Mouse (Mus musculus) spleen, adult 2 months (tissue): ENCODE results near the gene Rapgef2. TPM values are rescaled to one million over a fixed set of nuclear protein-coding genes. Genes with fewer than 3 reads are reported as not detected.

Experiments
- DNase-seq, 2 experiments: peaks; one replicate each; pipeline versions ENCODE4 v3.0.0 to v3.0.0-alpha.2; 2012 to 2021; ENCODE audit warnings: low spot score in 2 of 2, low read depth in 1 of 2
- H3K27ac ChIP-seq: fragments of 200-500 bp; 2 replicates; pipeline ENCODE4 v1.5.1; 2012; ENCODE audit warnings: low read length, inconsistent platforms; ENCODE audit not compliant: insufficient read depth
- H3K27me3 ChIP-seq: fragments of 200-500 bp; 2 replicates; pipeline ENCODE4 v1.6.1; 2012; ENCODE audit warnings: mild to moderate bottlenecking, moderate library complexity, low read length, inconsistent platforms; ENCODE audit not compliant: control insufficient read depth, insufficient read depth
- H3K36me3 ChIP-seq: fragments of 200-500 bp; 2 replicates; pipeline ENCODE4 v1.6.1; 2012; ENCODE audit warnings: mild to moderate bottlenecking, low read length, inconsistent platforms; ENCODE audit not compliant: control insufficient read depth, insufficient read depth
- H3K4me1 ChIP-seq: fragments of 200-500 bp; 2 replicates; pipeline ENCODE4 v1.6.1; 2011; ENCODE audit warnings: inconsistent platforms; ENCODE audit not compliant: control insufficient read depth, insufficient read depth, insufficient read length
- H3K4me3 ChIP-seq: fragments of 200-500 bp; 2 replicates; pipeline ENCODE4 v1.5.1; 2011; ENCODE audit warnings: mild to moderate bottlenecking, inconsistent platforms; ENCODE audit not compliant: insufficient read depth, insufficient read length; ENCODE audit errors: extremely low read depth
- CTCF ChIP-seq: fragments of 200-500 bp; IDR thresholded peaks from 2 replicates; pipeline ENCODE4 v1.5.1; 2011; ENCODE audit warnings: mild to moderate bottlenecking, inconsistent platforms; ENCODE audit not compliant: insufficient read depth, insufficient read length, insufficient replicate concordance; ENCODE audit errors: extremely low read depth
- POLR2A ChIP-seq: fragments of 200-500 bp; IDR thresholded peaks from 2 replicates; pipeline ENCODE4 v1.6.1; 2011; ENCODE audit warnings: low read depth, low read length, inconsistent platforms
- WGBS: fragments of 180-500 bp; shearing (Covaris S2); methylation state at CpG from one replicate; pipeline ENCODE4 v1.1.7; 2018; 5-methylcytosine and 5-hydroxymethylcytosine counted together
- polyA plus RNA-seq: library from polyadenylated mRNA; depleted of rRNA; stranded (reverse); fragments of >200 nt; gene quantifications from 2 replicates; pipeline ENCODE4 v1.2.3, GENCODE M21; 2012

Gene Rapgef2
- polyA plus RNA-seq, 1 experiment: 4.9 TPM

DNA sequence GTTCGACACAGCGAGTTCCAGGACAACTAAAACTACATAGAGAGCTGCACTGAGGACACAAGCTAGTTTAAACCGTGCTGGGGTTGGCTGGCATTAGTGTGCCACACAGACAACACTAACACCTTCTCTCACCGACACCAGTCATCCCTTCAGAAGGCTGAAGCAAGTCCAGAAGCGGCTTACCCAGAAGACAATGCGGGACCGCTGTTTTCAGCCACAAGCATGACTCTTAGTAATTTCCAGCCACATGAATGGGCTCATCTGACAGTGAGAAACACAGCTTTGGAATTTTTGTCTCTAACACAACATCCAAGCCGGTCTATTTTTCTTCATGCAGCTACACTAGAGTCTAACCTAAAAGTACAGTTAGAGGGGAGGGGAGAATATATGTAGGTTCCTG lies 16.4 kb downstream of the Rapgef2 start:
- no peak for TF ChIP-seq POLR2A
- no peak for TF ChIP-seq CTCF
- Histone ChIP-seq H3K27ac (no peak overlapping the region), H3K36me3 (no peaks in the 10 kb centered on the region), H3K27me3 (no peaks in the 10 kb centered on the region), H3K4me1 (peaks cover 2% of the 10 kb centered on the region; the same call in 1 of the 2 replicates), H3K4me3 (no peak overlapping the region)
- WGBS: 90% methylated on average over 8 of the region's 8 CpGs
- DNase-seq: no peak

DNA sequence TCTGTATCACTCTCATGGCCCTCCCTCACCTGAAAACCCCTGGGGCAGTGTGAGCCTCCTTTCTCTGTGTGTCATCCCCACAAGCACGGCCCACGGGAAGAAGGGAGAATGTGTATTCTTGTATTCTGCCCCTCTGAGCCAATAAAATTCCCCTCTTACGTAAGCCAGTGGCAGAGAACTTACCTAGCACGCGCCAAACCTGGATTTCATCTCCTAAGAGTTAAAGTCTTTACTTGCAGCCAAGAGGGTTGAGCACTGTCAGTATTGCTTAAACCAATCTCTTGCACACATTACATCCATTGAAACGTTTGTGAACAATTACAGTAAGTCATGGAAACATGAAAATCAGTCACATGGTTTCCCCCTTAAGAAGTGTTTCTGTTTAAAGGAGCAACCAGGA lies 19.3 kb downstream of the Rapgef2 start:
- DNase-seq: no peak
- H3K27me3 ChIP-seq: no peaks in the 10 kb centered on the region
- WGBS: 87% methylated on average over 6 of the region's 6 CpGs
- no peak overlapping the region for H3K4me3 ChIP-seq
- H3K36me3 ChIP-seq: no peaks in the 10 kb centered on the region
- TF ChIP-seq POLR2A: no peak
- no peak for TF ChIP-seq CTCF
- no peaks in the 10 kb centered on the region for H3K4me1 ChIP-seq
- no peak overlapping the region for H3K27ac ChIP-seq

DNA sequence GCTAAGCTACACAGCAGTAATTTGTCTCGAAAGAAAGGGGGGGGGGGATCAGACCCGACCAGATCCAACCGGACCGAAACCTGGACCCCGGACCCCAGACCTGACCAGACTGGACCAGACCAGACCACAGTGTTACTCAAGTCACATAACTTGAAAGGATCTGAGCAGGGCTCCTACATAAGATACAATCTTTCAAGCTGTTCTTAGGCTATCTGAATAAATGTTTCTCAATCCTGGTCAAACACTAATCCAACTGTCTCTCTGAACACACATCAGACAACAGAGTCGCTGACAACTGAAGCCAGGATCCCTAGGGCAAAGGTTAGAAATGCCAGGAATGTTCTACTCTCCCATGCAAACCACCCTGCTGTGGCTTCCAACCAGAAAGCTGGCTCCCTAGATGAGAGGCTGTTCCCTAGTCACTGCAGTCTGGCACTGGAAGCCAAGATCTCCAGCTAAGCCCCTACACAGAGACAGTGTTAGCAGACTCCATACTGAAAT lies 24.5 kb downstream of the Rapgef2 start:
- no peak for DNase-seq
- no peaks in the 10 kb centered on the region for H3K4me1 ChIP-seq
- no peaks in the 10 kb centered on the region for H3K36me3 ChIP-seq
- WGBS: 92% methylated on average over 6 of the region's 6 CpGs
- TF ChIP-seq POLR2A (no peak), CTCF (no peak)
- H3K4me3 ChIP-seq: no peak overlapping the region
- H3K27ac ChIP-seq: no peak overlapping the region
- H3K27me3 ChIP-seq: no peaks in the 10 kb centered on the region

DNA sequence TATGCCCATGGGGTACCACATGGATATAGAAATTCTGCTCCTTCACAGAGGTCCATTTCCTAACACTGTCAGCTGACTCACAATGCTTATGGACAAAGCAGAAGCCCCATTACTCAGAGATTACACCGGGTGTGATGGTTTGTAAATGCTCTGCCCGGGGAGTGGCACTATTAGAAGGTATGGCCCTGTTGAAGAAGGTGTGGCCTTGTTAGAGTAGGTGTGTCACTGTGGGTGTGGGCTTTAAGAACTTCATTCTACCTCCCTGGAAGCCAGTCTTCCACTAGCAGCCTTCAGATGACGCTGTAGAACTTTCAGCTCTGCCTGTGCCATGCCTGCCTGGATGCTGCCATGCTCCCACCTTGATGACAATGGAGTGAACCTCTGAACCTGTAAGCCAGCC lies 32.3 kb downstream of the Rapgef2 start:
- WGBS: 79% methylated on average over 3 of the region's 3 CpGs
- no peak for TF ChIP-seq POLR2A
- TF ChIP-seq CTCF: no peak
- no peak overlapping the region for H3K27ac ChIP-seq
- H3K4me3 ChIP-seq: no peak overlapping the region
- DNase-seq: no peak
- H3K36me3 ChIP-seq: no peaks in the 10 kb centered on the region
- H3K27me3 ChIP-seq: no peaks in the 10 kb centered on the region
- H3K4me1 ChIP-seq: peaks cover 14% of the 10 kb centered on the region; the same call in 1 of the 2 replicates

DNA sequence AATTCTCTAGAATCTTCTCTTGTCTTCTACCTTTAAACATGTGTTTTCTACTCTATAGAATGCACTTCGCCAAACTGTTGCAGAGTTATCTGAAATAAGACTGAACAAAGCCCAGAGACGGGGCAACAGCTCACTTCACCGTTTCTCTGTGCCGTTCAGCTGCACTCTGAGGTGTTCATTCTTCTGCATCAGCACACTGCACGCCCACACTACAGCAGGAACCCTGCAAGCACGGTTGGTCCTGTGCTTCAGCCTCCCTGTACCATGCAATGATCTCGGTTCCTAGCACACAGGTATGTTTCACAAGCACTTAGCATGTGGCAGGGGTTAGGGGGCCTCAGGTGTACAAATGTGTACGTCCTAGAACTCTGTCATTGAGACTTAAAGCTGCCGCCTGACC lies 32.9 kb downstream of the Rapgef2 start:
- DNase-seq: no peak
- no peaks in the 10 kb centered on the region for H3K36me3 ChIP-seq
- H3K4me1 ChIP-seq: peaks cover 14% of the 10 kb centered on the region; the same call in 1 of the 2 replicates
- H3K27ac ChIP-seq: peak overlapping the region; percentile 57
- H3K4me3 ChIP-seq: no peak overlapping the region
- H3K27me3 ChIP-seq: no peaks in the 10 kb centered on the region
- 26% methylated on average over 9 of the region's 9 CpGs for WGBS
- TF ChIP-seq POLR2A (no peak), CTCF (no peak)

DNA sequence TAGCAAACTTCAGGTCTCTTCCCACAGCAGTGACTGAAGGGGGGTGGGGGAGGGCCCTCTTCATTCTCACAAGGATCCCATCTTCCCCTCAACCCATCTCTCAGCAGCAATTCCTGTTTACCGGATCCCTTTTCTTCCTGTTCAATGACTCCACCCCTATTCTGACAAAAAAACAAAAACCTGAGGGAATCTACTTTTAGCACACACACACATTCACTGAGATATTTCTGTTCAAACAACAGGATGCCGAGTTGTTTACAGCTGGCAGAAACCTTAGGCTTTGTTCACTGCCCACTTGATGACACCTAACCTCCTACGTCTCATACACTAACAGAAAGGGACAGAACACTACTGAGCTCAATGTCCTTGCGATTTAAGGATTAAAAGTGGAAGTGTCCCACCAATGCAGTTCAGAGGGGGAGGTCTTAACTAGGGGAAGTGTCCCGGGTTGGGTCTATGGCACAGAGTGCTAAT lies 33.4 kb downstream of the Rapgef2 start:
- H3K4me3 ChIP-seq: peak overlapping the region; percentile 32
- no peaks in the 10 kb centered on the region for H3K27me3 ChIP-seq
- no peak for DNase-seq
- no peaks in the 10 kb centered on the region for H3K36me3 ChIP-seq
- peak overlapping the region; percentile 57 for H3K27ac ChIP-seq
- peaks cover 14% of the 10 kb centered on the region; the same call in 1 of the 2 replicates for H3K4me1 ChIP-seq
- 6% methylated on average over 5 of the region's 5 CpGs for WGBS
- TF ChIP-seq POLR2A: no peak
- no peak for TF ChIP-seq CTCF

DNA sequence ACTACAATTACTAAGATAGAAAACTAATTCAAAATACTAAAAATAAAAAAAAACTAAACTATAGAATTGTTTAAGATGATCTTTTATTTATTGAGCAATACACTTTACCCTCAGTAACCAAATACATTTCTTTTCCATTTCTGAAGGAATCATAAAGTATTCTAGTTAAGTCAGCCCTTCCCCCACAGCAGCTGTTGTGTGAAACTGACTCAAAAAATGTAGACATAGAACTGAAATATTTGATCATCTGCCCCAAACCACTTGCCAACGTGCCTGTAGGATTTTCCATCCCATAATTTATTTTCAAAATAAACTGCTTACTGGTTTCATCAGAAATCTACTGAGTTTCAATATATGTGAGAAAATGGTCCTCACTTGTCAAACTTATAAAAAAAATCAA lies 36.4 kb downstream of the Rapgef2 start:
- DNase-seq: no peak
- peaks cover 17% of the 10 kb centered on the region; the same call in 1 of the 2 replicates for H3K4me1 ChIP-seq
- no peak overlapping the region for H3K27ac ChIP-seq
- TF ChIP-seq CTCF (no peak), POLR2A (no peak)
- WGBS: 34% methylated on average over 1 of the region's 1 CpGs
- H3K4me3 ChIP-seq: no peak overlapping the region
- no peaks in the 10 kb centered on the region for H3K27me3 ChIP-seq
- H3K36me3 ChIP-seq: no peaks in the 10 kb centered on the region
